Mouse (Mus musculus): ENCODE data around the gene Cdc42bpb. TPM values are rescaled to one million over a fixed set of nuclear protein-coding genes. Genes with fewer than 3 reads are reported as not detected.
A peak's percentile ranks its signal among the peaks of the same experiment; 100 is the strongest.

Cdc42bpb gene
- total RNA-seq (2021): 100 to 1,000 TPM; 130 to 138 TPM
- long read RNA-seq, experiment 1, full-length matches to known transcripts: 18 of 78 reads
- long read RNA-seq, experiment 1, partial matches to known transcripts: 44 of 78 reads
- long read RNA-seq, experiment 1, other reads (novel, unspliced or antisense): 16 of 78 reads
- long read RNA-seq, experiment 2, full-length matches to known transcripts: 7 of 42 reads
- long read RNA-seq, experiment 2, partial matches to known transcripts: 29 of 42 reads
- long read RNA-seq, experiment 2, other reads (novel, unspliced or antisense): 6 of 42 reads

DNA sequence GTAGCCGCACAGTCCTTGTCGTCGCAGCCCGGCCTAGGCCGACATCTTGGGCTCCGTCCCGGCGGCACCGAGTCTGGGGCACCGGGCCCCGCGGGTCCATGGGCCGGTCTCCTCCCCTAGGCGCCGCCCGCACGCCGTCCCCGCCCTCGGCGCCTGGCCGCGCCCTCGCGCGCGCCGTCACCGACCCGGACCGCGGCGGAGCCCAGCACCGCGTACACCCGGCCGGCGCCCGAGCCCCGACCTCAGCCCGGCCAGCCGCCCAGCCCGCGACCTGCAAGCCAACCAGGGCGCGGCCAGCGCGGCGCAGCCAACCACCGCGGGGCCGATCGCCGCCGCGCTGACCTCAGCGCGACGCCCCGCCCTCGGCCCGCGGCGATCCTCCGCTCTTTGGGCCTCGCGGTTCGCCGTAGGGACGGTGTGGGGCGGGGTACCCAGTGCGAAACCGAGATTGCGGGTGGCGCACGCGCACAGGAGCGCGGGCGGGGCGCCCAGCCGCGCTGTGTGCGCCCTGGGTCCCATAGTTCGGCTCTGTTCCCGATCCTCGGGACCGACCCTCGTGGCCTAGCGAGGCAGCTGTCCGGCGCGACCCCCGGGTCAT, at the start of gene Cdc42bpb:
TSS of gene Cdc42bpb (minus strand) at position 343 of the 598 bp plus-strand sequence.
- DNase-seq (ENCODE audit: low spot score in 2 of 2): peak; percentile 94 to 96

DNA sequence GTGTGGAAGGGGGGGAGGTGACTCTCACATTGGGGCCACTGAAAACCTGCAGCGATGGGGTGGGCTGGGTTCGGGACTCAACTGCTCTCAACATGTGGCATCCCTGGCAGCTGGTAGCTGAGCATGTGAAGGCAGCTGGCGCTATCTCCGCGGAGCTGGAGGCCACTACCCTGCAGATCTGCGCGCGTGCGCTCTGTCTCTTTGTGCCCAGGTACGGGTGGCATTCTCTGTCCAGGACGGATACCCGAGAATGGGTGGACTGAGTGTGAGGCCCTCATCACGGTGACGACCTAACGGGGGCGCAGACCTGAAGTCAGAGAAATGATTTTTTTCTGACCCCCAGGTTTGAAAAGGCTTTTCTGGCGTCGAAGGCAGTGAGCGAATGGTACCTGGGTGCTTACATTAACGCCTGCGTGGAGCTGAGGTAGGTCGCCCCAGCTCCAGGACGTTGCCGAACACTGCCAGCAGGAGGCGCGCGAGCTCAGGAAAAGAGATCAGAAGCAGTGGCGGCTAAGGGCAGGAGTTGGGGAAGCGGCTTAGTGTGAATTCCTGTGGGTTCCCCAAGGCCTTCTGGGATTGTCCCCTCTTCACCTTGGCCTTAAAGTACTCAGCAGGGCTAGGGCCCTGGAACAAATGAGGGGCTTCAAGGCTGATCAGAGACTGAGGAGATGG, 48.4 kb upstream of the Cdc42bpb start:
- DNase-seq (ENCODE audit: low spot score in 2 of 2): peak; percentile 92 to 99

DNA sequence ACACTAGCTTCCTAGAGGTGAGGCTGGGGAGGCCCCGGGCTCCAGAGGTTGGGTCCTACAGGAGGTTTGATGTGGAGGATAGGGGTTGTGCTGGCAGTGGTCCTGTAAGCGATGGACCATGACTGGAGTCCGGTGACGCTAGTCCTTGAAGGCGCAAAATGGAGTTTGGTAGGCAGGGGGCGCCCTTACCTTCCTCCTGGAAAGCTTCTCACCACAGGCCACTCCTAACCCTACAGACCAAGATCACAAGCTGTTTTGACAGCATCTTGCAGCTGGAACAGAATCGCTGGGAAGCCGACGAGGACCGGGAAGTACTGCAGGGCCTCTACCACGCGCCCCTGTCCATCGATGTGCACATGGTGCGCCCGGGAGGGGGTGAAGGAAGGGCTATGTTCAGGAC, 47.7 kb upstream of the Cdc42bpb start:
- DNase-seq (ENCODE audit: low spot score in 2 of 2): peak; percentile 83 to 89

DNA sequence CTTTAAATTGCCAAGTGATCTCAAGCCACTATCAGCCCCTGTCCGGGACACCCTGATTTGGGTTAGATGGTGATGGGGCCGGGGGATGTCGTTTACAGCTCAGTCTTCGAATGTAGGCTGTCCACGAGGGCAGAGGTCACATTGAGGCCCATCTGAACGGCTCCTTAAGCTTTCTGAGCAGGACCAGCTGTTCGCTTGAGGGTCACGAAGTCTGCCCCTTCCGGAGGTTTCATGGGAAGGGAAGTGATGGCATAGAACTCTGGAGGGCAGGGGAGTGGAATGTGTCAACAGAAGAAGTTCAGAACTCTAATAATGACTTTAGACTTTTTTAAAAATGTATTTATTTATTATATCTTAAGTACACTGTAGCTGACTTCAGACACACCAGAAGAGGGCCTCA, 47.0 kb upstream of the Cdc42bpb start:
- DNase-seq (ENCODE audit: low spot score in 2 of 2): no peak

DNA sequence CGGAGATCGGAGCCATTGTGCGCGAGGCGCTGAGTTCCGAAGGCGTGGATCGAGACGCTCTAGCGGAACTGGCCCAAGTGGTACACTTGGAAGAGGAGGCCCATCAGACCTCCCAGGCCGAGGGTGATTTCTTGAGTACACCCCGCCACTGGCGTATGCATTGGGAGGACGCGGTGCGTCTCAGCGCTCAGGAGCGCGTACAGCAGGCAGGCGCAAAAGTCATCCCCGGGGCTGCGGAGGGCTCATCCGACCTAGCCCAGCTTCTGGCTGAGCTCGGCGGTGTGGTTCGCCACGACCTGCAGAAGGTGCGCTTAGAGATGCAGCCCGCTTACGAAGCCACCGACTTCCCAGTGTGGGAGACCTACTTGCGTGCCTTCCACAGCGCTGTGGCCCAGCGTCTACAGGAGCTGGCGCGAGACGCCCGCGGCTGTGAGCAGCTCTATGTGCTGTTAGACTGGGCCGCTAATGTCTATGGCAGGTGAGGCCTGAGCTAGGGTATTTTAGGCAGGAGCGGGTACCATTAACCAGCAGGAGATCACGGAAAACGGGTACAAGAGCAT, 46.1 kb upstream of the Cdc42bpb start:
- DNase-seq (ENCODE audit: low spot score in 2 of 2): no peak

DNA sequence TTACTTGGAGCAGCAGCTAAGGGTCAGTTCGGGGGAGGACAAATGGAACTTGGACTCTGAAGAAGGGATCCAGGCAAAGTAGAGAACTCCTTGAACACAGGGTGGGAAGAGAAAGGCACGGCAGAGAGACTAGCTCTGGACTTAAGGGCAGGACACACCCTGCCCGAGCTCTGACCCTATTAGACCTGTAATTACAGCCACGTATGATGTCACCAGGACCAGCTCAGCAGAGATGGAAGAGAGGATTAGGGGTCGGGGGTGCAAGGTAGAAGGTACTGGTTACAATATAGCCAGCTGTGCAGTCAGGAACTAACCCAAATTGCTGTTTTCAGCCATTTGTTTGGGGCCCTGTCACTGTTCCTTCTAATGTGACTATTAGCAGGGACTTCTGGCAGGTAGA, 45.3 kb upstream of the Cdc42bpb start:
- no peak for DNase-seq (ENCODE audit: low spot score in 2 of 2)

DNA sequence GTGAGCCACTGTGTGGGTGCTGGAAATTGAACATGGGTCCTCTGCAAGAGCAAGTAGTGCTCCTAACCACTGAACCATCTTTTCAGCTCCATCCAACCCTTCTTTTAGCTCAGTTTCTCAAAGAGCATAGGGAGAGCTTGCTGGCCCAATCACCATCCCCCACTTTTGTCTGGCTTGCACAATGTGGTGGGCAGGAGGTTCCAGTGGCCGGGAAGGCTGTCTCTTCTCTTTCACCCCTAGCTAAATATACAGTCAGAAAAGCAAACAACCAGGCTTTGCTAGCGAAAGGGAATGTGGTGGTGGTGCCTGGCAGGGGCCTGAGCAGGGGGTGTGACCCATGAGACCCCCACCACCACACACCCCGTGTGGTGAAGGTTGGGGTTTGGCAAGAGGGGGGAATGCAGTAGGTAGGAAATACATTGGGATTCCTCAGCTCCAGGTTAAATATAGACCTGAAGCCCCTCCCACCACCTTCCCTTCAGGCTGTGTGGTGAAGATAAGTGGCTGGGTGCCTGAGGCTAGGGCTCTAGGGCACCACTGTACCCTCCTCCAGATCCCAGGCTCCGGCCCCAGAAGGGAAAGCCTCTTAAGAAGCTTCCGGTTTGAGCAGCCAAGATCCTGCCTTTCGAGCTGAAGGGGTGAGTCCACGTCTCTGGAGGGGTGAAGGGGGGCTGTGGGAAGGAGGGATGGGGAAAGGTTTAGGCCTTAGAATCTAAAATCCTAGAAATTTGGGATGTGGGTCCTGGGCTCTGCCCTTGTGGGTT, 43.6 kb upstream of the Cdc42bpb start:
- DNase-seq (ENCODE audit: low spot score in 2 of 2): no peak

DNA sequence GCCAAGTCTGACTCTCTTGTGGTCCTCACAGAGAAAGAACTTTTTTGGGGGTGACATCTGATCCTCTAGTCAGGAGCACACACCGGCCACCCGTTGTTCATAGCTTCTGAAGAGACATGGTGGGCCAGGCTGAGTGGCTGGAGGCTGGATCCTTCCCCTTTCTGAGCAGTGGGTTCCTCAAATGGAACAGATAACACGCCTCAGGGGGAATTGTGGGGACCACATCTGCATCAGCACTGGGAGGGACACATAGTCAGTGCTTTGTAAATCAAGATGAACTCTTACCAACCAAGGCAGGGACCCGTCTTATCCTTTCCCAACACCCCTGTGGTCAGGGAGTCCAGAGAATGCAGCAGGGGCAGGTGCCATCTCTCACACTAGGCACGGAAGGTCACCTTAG, 42.4 kb upstream of the Cdc42bpb start:
- DNase-seq (ENCODE audit: low spot score in 2 of 2): no peak

DNA sequence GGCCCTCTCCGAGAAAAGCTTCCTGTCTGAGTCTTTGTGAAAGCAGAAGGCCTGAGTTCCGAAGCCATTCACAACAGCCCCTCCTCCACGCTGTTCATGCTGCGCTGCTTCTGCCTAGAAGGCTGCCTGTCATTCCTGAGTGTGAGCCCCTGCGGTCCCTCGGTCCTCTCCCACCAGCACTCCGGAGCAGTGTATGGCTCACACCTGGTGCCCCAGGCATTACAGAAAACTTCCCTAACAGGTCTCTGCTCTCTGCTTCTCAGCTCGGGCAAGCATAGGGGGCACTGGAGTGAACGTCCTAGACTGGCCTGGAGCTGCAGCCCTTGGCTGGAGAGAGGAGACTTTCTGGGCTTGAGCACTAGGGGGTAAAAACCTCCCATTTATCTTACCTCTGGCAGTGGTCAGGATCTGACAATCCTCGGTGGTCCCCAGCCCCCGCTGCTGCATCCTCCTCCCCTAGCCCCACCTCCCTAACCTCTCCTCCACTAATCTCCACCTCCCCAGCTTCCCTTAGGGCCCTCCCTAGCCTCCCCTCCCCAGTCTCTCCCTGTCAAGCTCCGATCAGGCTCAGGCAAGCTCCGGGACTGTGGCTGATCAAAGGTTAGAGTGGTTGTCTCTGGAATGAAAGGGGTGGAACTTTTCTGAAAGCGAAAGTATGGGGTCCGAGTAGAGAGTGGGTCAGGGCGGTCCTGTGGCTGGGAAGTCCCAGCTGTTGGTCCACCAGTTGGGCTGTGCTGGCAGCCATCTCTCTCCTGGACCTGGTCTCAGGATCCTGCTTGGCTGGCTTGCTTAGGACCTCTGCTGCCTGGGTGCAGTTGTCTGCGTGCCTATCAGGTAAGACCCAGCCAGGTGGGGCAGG, 39.6 kb upstream of the Cdc42bpb start, which contains the start of gene Exoc3l4:
TSS of gene Exoc3l4 (plus strand) at position 97 of the 859 bp plus-strand sequence.
- DNase-seq (ENCODE audit: low spot score in 2 of 2): no peak

DNA sequence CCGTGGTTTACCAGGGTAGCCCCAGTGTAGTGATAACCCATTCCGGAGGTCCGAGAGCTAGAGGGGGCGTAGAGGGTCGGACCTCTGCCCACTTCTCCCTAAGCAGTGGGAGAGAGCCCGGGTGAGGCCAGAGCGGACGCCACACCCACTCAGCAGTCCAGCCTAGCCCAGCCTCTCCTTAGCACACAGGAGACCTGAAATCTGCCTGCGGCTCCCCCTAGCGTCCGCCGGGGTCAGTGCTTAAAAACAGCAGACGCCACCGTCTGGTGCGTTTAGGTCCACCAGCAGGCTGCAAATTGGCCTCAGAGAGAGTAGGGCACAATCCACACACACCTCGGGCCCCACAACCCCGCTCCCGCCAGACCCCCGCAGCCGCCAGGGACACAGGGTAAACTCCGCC, 35.8 kb upstream of the Cdc42bpb start:
- peak; percentile 88 to 90 for DNase-seq (ENCODE audit: low spot score in 2 of 2)

DNA sequence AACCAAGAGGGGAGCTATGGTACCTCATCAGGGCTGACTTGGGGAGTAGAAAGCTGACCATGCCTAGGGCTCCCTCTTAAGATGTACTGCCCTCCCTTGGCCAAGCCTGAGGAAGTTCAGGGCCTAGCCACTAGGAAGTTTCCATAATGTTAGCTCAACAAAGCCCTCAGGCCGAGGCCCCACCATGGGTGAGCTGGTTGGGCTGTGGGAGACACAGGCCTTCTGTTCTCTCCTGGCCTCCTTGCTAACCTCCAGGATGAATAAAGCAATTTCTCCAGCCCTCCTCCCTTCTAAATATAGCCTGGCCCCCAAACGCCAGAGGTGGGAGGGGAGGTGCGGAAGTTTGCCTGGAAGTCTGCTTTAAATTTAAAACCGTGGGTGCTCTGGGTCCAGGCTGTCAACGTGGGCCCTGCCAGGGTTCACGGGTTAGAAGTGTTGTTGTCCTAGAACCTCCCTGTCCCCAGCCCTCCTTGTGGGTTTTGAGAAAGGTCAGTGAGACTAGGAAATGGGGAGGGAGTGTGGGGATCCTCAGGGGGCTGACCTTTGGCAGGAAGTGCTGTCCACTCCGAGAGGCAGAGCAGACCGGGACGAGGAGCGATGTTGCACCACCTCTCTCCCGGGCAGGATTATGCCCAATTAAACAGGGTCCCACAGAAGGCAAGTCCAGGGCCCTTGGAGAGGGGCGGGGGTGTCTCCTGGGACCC, 35.2 kb upstream of the Cdc42bpb start:
- DNase-seq (ENCODE audit: low spot score in 2 of 2): no peak

DNA sequence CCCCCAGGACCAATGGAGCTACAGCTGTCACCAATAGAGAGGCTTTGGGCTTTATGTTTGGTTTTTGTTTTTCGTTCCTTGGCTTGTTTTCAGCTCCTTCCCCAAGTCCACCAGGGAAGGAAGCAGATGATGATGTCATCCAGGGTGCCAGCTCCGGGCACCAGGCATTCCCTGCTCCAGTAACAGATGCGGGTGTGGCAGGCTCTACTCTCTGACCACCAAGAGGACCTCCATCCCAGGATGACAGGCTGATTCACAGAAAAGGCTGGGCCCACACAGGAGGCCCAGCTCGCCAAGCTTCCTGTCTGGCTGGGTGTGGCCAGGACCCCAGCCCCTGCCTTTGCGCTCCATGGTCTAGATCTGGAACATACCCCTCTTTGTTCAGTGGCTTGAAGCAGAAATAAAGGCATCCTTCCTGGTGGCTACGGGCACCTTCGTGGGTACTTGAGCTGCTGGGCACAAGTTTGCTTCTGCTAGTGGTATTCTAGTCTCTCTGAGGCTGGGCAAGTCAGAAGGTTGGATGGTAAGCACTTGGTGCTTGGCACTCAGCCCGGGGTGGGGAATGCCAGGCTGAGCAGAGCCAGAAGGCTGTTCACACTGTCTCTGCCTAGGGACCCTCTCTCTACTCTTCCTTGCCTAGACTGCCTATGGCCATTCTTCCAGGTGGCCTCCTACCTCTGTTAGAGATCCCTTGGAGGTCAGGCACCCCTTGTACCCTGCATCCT, 34.3 kb upstream of the Cdc42bpb start:
- DNase-seq (ENCODE audit: low spot score in 2 of 2): no peak

DNA sequence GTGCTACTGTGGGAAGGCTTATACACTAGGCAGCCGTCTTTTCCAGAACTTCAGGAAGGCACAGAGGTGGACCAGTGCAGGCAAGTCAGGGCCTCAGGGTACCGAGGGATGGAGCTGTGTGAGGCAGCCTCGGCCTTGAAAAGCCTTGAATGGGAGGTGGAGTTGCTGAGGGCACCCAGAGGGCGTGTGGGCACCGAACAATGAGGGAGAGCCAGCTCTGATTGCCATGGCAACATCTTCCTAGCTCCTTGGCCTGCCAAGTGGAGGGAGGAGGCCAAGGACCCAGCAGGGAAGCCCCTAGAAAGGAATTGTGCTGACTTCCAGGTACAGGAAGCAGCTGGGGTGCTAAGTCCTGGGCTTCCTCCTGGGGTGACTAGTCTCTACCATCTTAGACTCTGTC, 32.1 kb upstream of the Cdc42bpb start:
- no peak for DNase-seq (ENCODE audit: low spot score in 2 of 2)

DNA sequence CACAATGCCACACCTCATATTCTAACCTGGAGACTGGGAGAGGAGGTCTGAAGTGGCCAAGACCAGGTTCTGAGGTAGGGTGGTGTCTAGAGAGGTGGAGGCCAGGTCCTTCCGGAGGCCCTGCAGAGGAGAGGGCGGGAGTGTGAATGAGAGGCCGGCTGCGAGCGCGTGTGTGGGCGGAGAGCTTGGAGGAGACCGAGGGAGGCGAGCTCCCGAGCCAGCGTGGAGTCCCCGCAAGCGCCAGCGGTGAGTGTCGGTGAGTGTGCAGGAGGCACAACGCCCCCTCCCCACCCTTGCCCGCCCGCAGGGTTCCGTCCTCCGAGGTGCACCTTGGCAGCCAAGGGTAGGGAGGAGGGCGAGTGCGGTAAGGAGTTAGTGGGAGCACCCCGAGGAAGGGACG, 29.1 kb upstream of the Cdc42bpb start, which contains the start of gene Lbhd2:
TSS of gene Lbhd2 (plus strand) at position 188 of the 400 bp plus-strand sequence.
- peak in 1 of 2 experiments; percentile 56 for DNase-seq (ENCODE audit: low spot score in 2 of 2)

DNA sequence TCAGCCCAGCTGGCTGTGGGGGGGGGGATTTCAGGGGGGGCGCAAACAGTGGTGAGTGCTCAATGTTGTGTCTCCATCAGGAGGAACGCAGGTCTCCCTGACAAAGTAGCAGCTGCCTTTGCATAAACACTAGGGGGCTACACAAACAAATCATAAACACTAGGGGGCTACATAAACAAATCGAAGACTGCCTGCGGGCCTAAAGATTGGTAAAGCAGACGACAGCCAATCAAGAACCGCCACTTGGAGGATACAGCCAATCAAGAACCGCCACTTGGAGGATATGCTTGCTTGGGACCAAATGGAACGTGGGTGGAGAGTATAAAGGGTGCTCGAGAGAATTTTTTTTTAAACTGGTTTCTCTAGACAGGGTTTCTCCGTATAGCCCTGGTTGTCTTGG, 27.4 kb upstream of the Cdc42bpb start:
- no peak for DNase-seq (ENCODE audit: low spot score in 2 of 2)

DNA sequence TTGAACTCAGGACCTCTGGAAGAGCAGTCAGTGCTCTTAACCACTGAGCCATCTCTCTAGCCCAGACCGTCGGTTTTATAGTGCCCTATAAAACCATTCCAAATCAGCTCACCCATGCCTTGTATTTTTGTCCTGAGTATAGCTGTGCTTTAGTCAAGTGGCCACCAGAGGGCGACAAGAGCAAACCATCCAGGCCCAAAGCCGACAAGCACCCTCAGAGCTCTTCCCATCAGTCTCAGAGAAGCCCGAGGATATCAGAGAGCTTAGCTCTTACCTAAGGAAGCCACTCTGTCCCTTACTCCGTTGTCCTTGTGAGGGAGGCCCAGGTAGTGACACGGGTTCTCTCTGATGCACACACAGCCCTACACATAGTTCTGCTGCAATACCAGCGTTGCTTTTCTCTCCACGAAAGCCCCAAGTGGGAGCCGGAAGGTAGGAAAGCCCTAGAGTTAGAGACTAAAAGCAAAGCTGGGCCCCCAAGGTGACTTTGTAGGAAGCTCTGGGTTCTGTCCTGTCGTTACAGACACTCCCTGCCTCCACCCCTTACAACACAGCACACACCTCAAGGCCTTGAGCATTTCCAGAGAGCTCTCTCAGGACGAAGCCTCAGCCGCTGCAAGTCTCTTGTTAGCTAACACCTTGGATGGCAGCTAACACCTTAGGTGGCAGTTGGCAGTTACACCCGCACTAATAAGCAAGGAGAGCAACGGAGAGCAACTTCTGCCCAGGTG, 24.1 kb upstream of the Cdc42bpb start:
- peak; percentile 78 to 82 for DNase-seq (ENCODE audit: low spot score in 2 of 2)

DNA sequence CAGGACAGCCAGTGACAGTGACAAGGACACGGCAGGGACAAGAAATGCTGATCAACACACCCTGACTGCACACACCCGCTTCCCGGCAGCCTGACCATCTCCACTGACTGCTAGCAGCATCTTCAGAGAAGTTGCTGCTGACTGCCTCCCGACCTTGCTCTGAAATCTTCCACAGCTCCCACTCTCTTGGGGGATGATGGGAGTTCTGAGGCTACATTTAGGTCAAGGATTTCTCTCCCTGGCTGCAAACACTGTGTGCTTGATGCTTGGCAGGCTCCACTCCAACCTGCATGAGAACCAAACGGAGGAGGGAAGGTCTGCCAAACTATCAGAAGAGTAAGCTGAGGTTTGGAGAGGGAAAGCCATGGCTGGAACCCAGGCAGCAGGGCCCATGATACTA, 19.5 kb upstream of the Cdc42bpb start:
- DNase-seq (ENCODE audit: low spot score in 2 of 2): no peak

DNA sequence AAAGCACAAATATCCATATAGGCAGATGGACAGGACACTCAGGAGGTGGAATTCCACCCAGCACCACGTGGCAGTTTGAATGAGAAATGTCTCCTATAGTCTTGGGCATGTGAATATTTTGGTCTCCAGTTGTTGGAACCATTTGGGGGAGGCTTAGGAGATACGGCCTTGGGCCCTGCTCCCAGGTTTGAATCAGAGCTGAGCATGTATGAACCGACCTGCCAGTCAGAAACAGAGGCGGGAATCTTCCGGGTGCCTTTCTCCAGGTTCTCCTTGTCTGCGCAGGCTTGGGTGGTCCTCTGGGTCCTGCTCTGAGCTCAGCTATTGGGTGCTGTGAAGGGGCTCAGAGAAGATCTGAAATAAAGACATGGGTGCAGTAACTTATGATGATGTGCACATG, 16.5 kb upstream of the Cdc42bpb start:
- DNase-seq (ENCODE audit: low spot score in 2 of 2): no peak

All from left cerebral cortex, adult 18-20 months (tissue).